In the genomic region with DNA sequence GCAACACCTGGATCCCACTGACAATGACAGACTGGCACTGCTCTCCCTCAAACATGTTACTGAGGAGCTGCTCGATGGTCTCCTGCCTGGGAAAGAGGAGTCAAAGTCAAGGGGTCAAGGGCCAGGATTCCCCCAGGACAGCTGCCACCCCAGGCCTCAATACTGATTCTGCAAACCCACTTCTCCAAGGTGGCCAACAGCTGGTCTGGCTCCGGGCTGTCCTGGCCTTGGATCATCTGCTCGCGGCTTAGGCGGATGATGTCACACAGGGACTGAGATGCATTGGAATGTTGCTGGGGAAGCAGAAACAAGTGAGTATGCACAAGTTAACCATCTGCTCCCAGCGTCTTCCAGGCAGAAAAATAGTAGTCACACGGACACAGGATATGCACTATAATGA, we compare ENCODE assay signal across 18 mouse cellular contexts. TPM values are rescaled to one million over a fixed set of nuclear protein-coding genes. Genes with fewer than 3 reads are reported as not detected.
A peak's percentile ranks its signal among the peaks of the same experiment; 100 is the strongest.
DNase-seq lines count a peak whose midpoint lies in the region.
"Had no signal": no experiment of that assay in that cellular context is flagged by ENCODE, and none has a peak within 500 bp of the region (broad histone marks: within the 10 kb centered on the region; RNA-seq: fewer than 3 reads in every experiment).

No protein-coding gene starts in this region.

- DNase-seq in adrenal gland, postnatal 25 days, result peak; percentile 25
- DNase-seq in adrenal gland, postnatal 4 days (ENCODE audit: low spot score in 2 of 2), result no peak
- DNase-seq in kidney, postnatal 10 days, result peak; percentile 35
- DNase-seq in kidney, adult 11 months, result no peak
- peak; percentile 8 for DNase-seq in thymus, postnatal 4 days
- DNase-seq in thymus, postnatal 14 days, result no peak
- DNase-seq in left cerebral cortex, postnatal 10 days (ENCODE audit: extremely low spot score in 1 of 2, low spot score in 2 of 2), result no peak
- DNase-seq: adrenal gland, postnatal 10 days; cerebellum, adult 11 months; cerebellum, adult 8-10 months; cerebellum, postnatal 14 days; embryo, embryonic 11 days; gastrocnemius, postnatal 10 days; heart, adult 18-20 months had no signal

- intact Hi-C loops in left cerebral cortex, postnatal 10 days (cut with DNase I), result no loop called here

RNA-seq across cellular contexts. Expression of gene Tmem86b, which starts 10.7 kb away (rescaled TPM):
- 9.3 and 10.2 TPM in 2 replicates for total RNA-seq in adrenal gland, postnatal 25 days (2021)
- total RNA-seq in adrenal gland, postnatal 4 days (2021), result 10 to 100 TPM; 12.8 to 16.6 TPM
- total RNA-seq in left cerebral cortex, postnatal 10 days (2021), result 10 to 100 TPM; 11.8 to 12.2 TPM

RNA-seq across cellular contexts. Expression of gene Ppp6r1, which starts 16.9 kb away (rescaled TPM):
- total RNA-seq in adrenal gland, postnatal 25 days (2021), result 98.1 and 99.6 TPM in 2 replicates
- 100 to 1,000 TPM in 1 of 2 experiments, 10 to 100 TPM in 1; 98.4 to 103 TPM for total RNA-seq in adrenal gland, postnatal 4 days (2021)
- 100 to 1,000 TPM; 107 to 111 TPM for total RNA-seq in left cerebral cortex, postnatal 10 days (2021)

RNA-seq across cellular contexts. Expression of gene Ptprh, which starts 38.1 kb away (rescaled TPM):
- total RNA-seq in adrenal gland, postnatal 25 days (2021), result not detected in 2 replicates
- total RNA-seq in adrenal gland, postnatal 4 days (2021), result under 1 TPM in 1 of 2 experiments, not detected in 1; 0.23 TPM
- 1 to 10 TPM; 1.0 to 1.6 TPM for total RNA-seq in left cerebral cortex, postnatal 10 days (2021)
- total RNA-seq: adrenal gland, postnatal 10 days; CH12.LX; common myeloid progenitor, adult 5-6 weeks; gastrocnemius, postnatal 10 days; gastrocnemius, postnatal 4 days; heart, adult 18-20 months; heart, postnatal 25 days had no signal

RNA-seq across cellular contexts. Expression of gene Hspbp1, which starts 42.9 kb away (rescaled TPM):
- 42.2 and 47.8 TPM in 2 replicates for total RNA-seq in adrenal gland, postnatal 25 days (2021)
- total RNA-seq in adrenal gland, postnatal 4 days (2021), result 10 to 100 TPM; 41.3 to 43.6 TPM
- total RNA-seq in left cerebral cortex, postnatal 10 days (2021), result 100 to 1,000 TPM; 111 to 114 TPM

RNA-seq across cellular contexts. Expression of gene Brsk1, which starts 48.4 kb away (rescaled TPM):
- total RNA-seq in adrenal gland, postnatal 25 days (2021), result 4.2 and 6.5 TPM in 2 replicates
- total RNA-seq in adrenal gland, postnatal 4 days (2021), result 10 to 100 TPM; 14.4 to 17.0 TPM
- 100 to 1,000 TPM; 312 to 319 TPM for total RNA-seq in left cerebral cortex, postnatal 10 days (2021)
- total RNA-seq: common myeloid progenitor, adult 5-6 weeks had no signal

Comparison
In these comparisons a context has a peak if more than half of its experiments do, and no peak if none do; other contexts are left out.
1. DNase-seq: peak in adrenal gland, postnatal 25 days (single experiment), kidney, postnatal 10 days (single experiment) and thymus, postnatal 4 days (single experiment); none in adrenal gland, postnatal 4 days (0 of 2), kidney, adult 11 months (single experiment), thymus, postnatal 14 days (single experiment) and left cerebral cortex, postnatal 10 days (0 of 2).